Mouse (Mus musculus): ENCODE results near the gene Cabin1. TPM values are rescaled to one million over a fixed set of nuclear protein-coding genes. Genes with fewer than 3 reads are reported as not detected.
A peak's percentile ranks its signal among the peaks of the same experiment; 100 is the strongest.

Cabin1 gene
- polyA plus RNA-seq, 1 experiment from 2014 or later = 50.0 TPM

GRCm38 (mm10) chr10:75766856-75767255 is 2.7 kb upstream of the Cabin1 start:
- no peaks in the 10 kb centered on the region for H3K9me3 ChIP-seq (ENCODE audit: low read depth, low read length)
- no peak for TF ChIP-seq CTCF (IDR thresholded peaks at IDR 0.05; ENCODE audit: low read depth)
- DNase-seq (no peak), ATAC-seq (ENCODE audit: insufficient read depth) (no peak)
- 0 out of 2 replicates have a peak, but pooled peaks cover 5% of the 10 kb centered on the region for H3K4me1 ChIP-seq (ENCODE audit: insufficient read depth)
- no peak overlapping the region for H3K27ac ChIP-seq (ENCODE audit: low read depth)
- peaks cover 1% of the 10 kb centered on the region; the same call in 1 of the 2 replicates for H3K36me3 ChIP-seq (ENCODE audit: insufficient read depth)
- H3K27me3 ChIP-seq (ENCODE audit: insufficient read depth, low read length) = no peaks in the 10 kb centered on the region
- no peak overlapping the region for H3K4me2 ChIP-seq
- 81% methylated on average over 6 of the region's 6 CpGs for WGBS
- H3K9ac ChIP-seq = no peak overlapping the region
- H3K4me3 ChIP-seq (ENCODE audit: low read depth, low read length) = no peak overlapping the region

- DNase-seq (peak; percentile 93), ATAC-seq (ENCODE audit: insufficient read depth) (peak; percentile 45)
- H3K4me3 ChIP-seq (ENCODE audit: low read depth, low read length) = peak overlapping the region; percentile 85
- H3K27me3 ChIP-seq (ENCODE audit: insufficient read depth, low read length) = no peaks in the 10 kb centered on the region
- peak; percentile 81 for TF ChIP-seq CTCF (IDR thresholded peaks at IDR 0.05; ENCODE audit: low read depth)
- H3K9me3 ChIP-seq (ENCODE audit: low read depth, low read length) = no peaks in the 10 kb centered on the region
- peak overlapping the region; percentile 43; the same call in 1 of the 2 replicates for H3K27ac ChIP-seq (ENCODE audit: low read depth)
- H3K9ac ChIP-seq = peak overlapping the region; percentile 82
- 0 out of 2 replicates have a peak, but pooled peaks cover 5% of the 10 kb centered on the region for H3K4me1 ChIP-seq (ENCODE audit: insufficient read depth)
- H3K4me2 ChIP-seq = peak overlapping the region; percentile 89
- WGBS = 1% methylated on average over 27 of the region's 27 CpGs
- peaks cover 9% of the 10 kb centered on the region; the same call in 1 of the 2 replicates for H3K36me3 ChIP-seq (ENCODE audit: insufficient read depth)
Observed at GRCm38 (mm10) chr10:75764519-75765473, 655 bp upstream of the Cabin1 start.

DNA sequence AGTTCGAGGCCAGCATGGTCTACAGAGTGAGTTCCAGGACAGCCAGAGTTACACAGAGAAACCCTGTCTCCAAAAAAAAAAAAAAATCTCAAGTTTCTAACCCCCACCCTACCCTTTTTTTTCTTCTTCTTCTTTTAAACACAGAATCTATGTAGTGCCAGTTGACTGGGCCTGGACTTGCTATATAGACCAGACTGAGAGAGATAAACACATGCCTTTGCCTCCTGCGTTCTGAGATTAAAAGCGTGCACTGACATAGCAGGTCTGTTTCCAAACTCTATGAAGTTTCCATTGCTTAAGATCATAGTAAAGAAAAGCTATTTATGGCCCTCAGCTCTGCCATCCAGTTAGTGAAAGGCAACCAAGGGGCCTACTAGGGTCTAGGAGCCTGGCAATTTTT is 1.7 kb downstream of the Cabin1 start:
- Histone ChIP-seq H3K4me2 (peak overlapping the region; percentile 24), H3K27ac (ENCODE audit: low read depth) (no peak overlapping the region), H3K4me3 (ENCODE audit: low read depth, low read length) (peak overlapping the region; percentile 6; the same call in 1 of the 2 replicates), H3K36me3 (ENCODE audit: insufficient read depth) (peaks cover 9% of the 10 kb centered on the region; the same call in 1 of the 2 replicates), H3K4me1 (ENCODE audit: insufficient read depth) (0 out of 2 replicates have a peak, but pooled peaks cover 5% of the 10 kb centered on the region), H3K9me3 (ENCODE audit: low read depth, low read length) (no peaks in the 10 kb centered on the region), H3K27me3 (ENCODE audit: insufficient read depth, low read length) (no peaks in the 10 kb centered on the region), H3K9ac (no peak overlapping the region)
- 88% methylated on average over 3 of the region's 3 CpGs for WGBS
- TF ChIP-seq CTCF (IDR thresholded peaks at IDR 0.05; ENCODE audit: low read depth) = no peak
- ATAC-seq (ENCODE audit: insufficient read depth) (no peak), DNase-seq (no peak)

GRCm38 (mm10) chr10:75760311-75760710 is 3.8 kb downstream of the Cabin1 start:
- Histone ChIP-seq H3K4me3 (ENCODE audit: low read depth, low read length) (no peak overlapping the region), H3K9ac (no peak overlapping the region), H3K4me1 (ENCODE audit: insufficient read depth) (0 out of 2 replicates have a peak, but pooled peaks cover 5% of the 10 kb centered on the region), H3K4me2 (no peak overlapping the region), H3K27me3 (ENCODE audit: insufficient read depth, low read length) (no peaks in the 10 kb centered on the region), H3K27ac (ENCODE audit: low read depth) (no peak overlapping the region), H3K9me3 (ENCODE audit: low read depth, low read length) (no peaks in the 10 kb centered on the region), H3K36me3 (ENCODE audit: insufficient read depth) (peaks cover 13% of the 10 kb centered on the region; the same call in 1 of the 2 replicates)
- DNase-seq (no peak), ATAC-seq (ENCODE audit: insufficient read depth) (no peak)
- TF ChIP-seq CTCF (IDR thresholded peaks at IDR 0.05; ENCODE audit: low read depth) = 0 out of 2 replicates have a peak, but pooled peaks have one; percentile 22
- 98% methylated on average over 3 of the region's 3 CpGs for WGBS

DNA sequence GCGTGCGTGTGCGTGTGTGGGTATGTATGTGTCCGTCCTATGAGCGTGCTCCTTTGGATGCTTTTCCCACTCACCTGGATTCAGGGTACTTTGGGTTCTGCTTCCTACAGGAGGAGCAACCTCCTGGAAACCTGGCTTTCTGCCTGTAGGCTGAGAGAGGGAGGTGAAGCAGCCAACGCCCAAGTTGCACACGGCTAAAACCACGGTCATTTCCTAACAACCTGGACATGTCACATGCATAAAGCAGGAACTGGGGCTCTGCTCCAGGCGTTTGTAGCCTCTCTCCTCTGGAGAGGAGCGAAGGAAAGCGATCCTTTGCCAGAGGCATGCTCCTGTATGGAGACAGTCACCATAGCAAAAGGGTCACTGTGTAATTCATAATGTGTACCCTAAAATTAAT is 7.4 kb downstream of the Cabin1 start:
- no peak overlapping the region for H3K9ac ChIP-seq
- WGBS = 91% methylated on average over 11 of the region's 11 CpGs
- ATAC-seq (ENCODE audit: insufficient read depth) (no peak), DNase-seq (no peak)
- H3K27ac ChIP-seq (ENCODE audit: low read depth) = no peak overlapping the region
- no peaks in the 10 kb centered on the region for H3K9me3 ChIP-seq (ENCODE audit: low read depth, low read length)
- no peak overlapping the region for H3K4me3 ChIP-seq (ENCODE audit: low read depth, low read length)
- no peaks in the 10 kb centered on the region for H3K27me3 ChIP-seq (ENCODE audit: insufficient read depth, low read length)
- H3K4me2 ChIP-seq = no peak overlapping the region
- H3K4me1 ChIP-seq (ENCODE audit: insufficient read depth) = no peaks in the 10 kb centered on the region
- peaks cover 44% of the 10 kb centered on the region for H3K36me3 ChIP-seq (ENCODE audit: insufficient read depth)
- no peak for TF ChIP-seq CTCF (IDR thresholded peaks at IDR 0.05; ENCODE audit: low read depth)

DNA sequence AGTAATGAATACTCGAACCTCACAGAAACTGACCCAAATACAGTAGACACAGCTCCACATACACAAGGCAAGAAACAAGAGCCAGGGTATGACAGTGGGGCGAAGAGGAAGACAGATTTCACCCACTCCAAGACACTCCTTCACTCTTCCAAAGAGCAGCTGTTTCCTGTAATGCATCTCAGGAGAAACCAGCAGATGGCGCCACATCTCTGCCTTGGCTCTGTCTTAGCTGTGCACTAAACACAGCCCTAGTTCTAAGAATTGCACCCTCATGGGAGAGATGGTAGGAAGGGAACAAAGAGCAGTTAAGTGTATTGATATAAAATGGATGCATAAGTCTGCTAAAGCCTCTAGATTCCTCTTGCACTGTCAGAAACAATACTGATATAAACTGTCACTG is 20.1 kb downstream of the Cabin1 start:
- DNase-seq (peak; percentile 93), ATAC-seq (ENCODE audit: insufficient read depth) (peak; percentile 94)
- Histone ChIP-seq H3K4me2 (no peak overlapping the region), H3K9me3 (ENCODE audit: low read depth, low read length) (no peaks in the 10 kb centered on the region), H3K36me3 (ENCODE audit: insufficient read depth) (peaks cover 79% of the 10 kb centered on the region), H3K4me1 (ENCODE audit: insufficient read depth) (no peaks in the 10 kb centered on the region), H3K27ac (ENCODE audit: low read depth) (no peak overlapping the region), H3K9ac (no peak overlapping the region), H3K4me3 (ENCODE audit: low read depth, low read length) (no peak overlapping the region), H3K27me3 (ENCODE audit: insufficient read depth, low read length) (no peaks in the 10 kb centered on the region)
- 48% methylated on average over 3 of the region's 3 CpGs for WGBS
- peak; percentile 94 for TF ChIP-seq CTCF (IDR thresholded peaks at IDR 0.05; ENCODE audit: low read depth)

GRCm38 (mm10) chr10:75743369-75743768 is 20.8 kb downstream of the Cabin1 start:
- H3K27ac ChIP-seq (ENCODE audit: low read depth) = no peak overlapping the region
- no peak overlapping the region for H3K9ac ChIP-seq
- no peak for ATAC-seq (ENCODE audit: insufficient read depth)
- H3K4me2 ChIP-seq = no peak overlapping the region
- H3K36me3 ChIP-seq (ENCODE audit: insufficient read depth) = peaks cover 83% of the 10 kb centered on the region
- no peaks in the 10 kb centered on the region for H3K9me3 ChIP-seq (ENCODE audit: low read depth, low read length)
- H3K4me1 ChIP-seq (ENCODE audit: insufficient read depth) = no peaks in the 10 kb centered on the region
- no peak for TF ChIP-seq CTCF (IDR thresholded peaks at IDR 0.05; ENCODE audit: low read depth)
- DNase-seq = no peak
- H3K27me3 ChIP-seq (ENCODE audit: insufficient read depth, low read length) = no peaks in the 10 kb centered on the region
- no peak overlapping the region for H3K4me3 ChIP-seq (ENCODE audit: low read depth, low read length)
- WGBS = 87% methylated on average over 12 of the region's 12 CpGs
